ENCODE assay signal across 26 mouse cellular contexts in the genomic region with DNA sequence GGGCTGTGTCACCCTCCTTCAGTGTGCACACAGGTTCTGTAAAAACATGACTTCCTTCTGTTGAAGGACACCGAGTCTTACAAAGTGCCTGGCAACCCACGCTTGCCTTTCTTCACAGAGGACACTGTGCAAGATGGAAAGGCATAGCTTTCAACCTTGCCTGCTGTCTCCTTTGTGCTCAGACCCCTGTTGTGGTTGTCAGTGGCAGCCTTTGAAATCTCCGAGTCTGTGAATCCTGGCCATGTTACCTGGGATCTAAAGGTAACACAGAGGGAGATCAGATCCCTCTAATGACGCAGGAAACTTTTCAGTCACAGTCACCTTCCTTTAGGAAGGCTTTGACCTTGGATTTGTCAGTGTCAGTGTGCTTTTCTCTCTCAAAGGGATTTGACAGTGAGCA.
"Had no signal": no experiment of that assay in that cellular context is flagged by ENCODE, and none has a peak within 500 bp of the region (broad histone marks: within the 10 kb centered on the region; RNA-seq: fewer than 3 reads in every experiment).

No protein-coding gene starts in this region.

- H3K36me3 ChIP-seq: heart, embryonic 13.5 days; heart, embryonic 15.5 days; hindbrain, embryonic 10.5 days; hindbrain, embryonic 12.5 days; intestine, embryonic 15.5 days; limb, embryonic 10.5 days; limb, embryonic 12.5 days; liver, embryonic 13.5 days had no signal

- H3K27ac ChIP-seq: gastrocnemius, adult 2 months; heart, adult 2 months; heart, embryonic 13.5 days; heart, embryonic 15.5 days; hindbrain, embryonic 10.5 days; hindbrain, embryonic 12.5 days; hindbrain, embryonic 14.5 days; intestine, embryonic 15.5 days; left cerebral cortex, adult 2 months; limb, embryonic 10.5 days; limb, embryonic 12.5 days; liver, embryonic 13.5 days had no signal

- H3K9ac ChIP-seq: heart, embryonic 13.5 days; heart, embryonic 15.5 days; hindbrain, embryonic 12.5 days; hindbrain, embryonic 14.5 days; intestine, embryonic 15.5 days; limb, embryonic 12.5 days; liver, embryonic 13.5 days had no signal

- DNase-seq: gastrocnemius, adult 2 months; gastrocnemius, postnatal 10 days; gastrocnemius, postnatal 25 days; heart, adult 2 months; heart, postnatal 4 days; kidney, adult 18-20 months; kidney, adult 8-10 months; kidney, postnatal 10 days; kidney, postnatal 25 days; kidney, postnatal 4 days; liver; liver, embryonic 13.5 days had no signal

- ATAC-seq: hindbrain, embryonic 16.5 days; inflammation-experienced regulatory T-cells, adult 6 months; intestine, embryonic 15.5 days; intestine, postnatal 0 days had no signal

- H3K4me2 ChIP-seq: heart, embryonic 11.5 days; heart, embryonic 13.5 days; heart, embryonic 15.5 days; hindbrain, embryonic 12.5 days; hindbrain, embryonic 14.5 days; intestine, embryonic 15.5 days; limb, embryonic 12.5 days; liver, embryonic 11.5 days; liver, embryonic 13.5 days had no signal

- H3K9me3 ChIP-seq: heart, embryonic 13.5 days; heart, embryonic 15.5 days; hindbrain, embryonic 10.5 days; hindbrain, embryonic 12.5 days; intestine, embryonic 15.5 days; limb, embryonic 10.5 days; limb, embryonic 12.5 days; liver, embryonic 13.5 days had no signal

- H3K4me3 ChIP-seq: gastrocnemius, adult 2 months; heart, adult 2 months; heart, embryonic 13.5 days; heart, embryonic 15.5 days; hindbrain, embryonic 10.5 days; hindbrain, embryonic 12.5 days; intestine, embryonic 15.5 days; left cerebral cortex, adult 2 months; limb, embryonic 10.5 days; limb, embryonic 12.5 days; liver, embryonic 13.5 days had no signal

- H3K27me3 ChIP-seq: heart, embryonic 13.5 days; heart, embryonic 15.5 days; hindbrain, embryonic 12.5 days; intestine, embryonic 15.5 days; limb, embryonic 12.5 days; liver, embryonic 13.5 days had no signal

- H3K4me1 ChIP-seq: heart, embryonic 15.5 days; intestine, embryonic 15.5 days; liver, embryonic 13.5 days had no signal
